22 mouse cellular contexts compared by ENCODE assay signal in genomic region chr2:131286276-131286675, GRCm38 (mm10). TPM values are rescaled to one million over a fixed set of nuclear protein-coding genes. Genes with fewer than 3 reads are reported as not detected.
DNase-seq lines count a peak whose midpoint lies in the region; ATAC-seq and TF ChIP-seq lines count a peak whose summit lies in the region.
"Had no signal": no experiment of that assay in that cellular context is flagged by ENCODE, and none has a peak within 500 bp of the region (broad histone marks: within the 10 kb centered on the region; RNA-seq: fewer than 3 reads in every experiment).

No protein-coding gene starts in this region.

- H3K27ac ChIP-seq in embryonic facial prominence, embryonic 11.5 days (replicated peaks; ENCODE audit: low read depth, low read length): no peak overlapping the region
- H3K27ac ChIP-seq in embryonic facial prominence, embryonic 10.5 days (replicated peaks): no peak overlapping the region
- H3K27ac ChIP-seq in hindbrain, postnatal 0 days: no peak overlapping the region
- H3K27ac ChIP-seq in hindbrain, embryonic 11.5 days (ENCODE audit: low read depth, low read length): no peak overlapping the region
- H3K27ac ChIP-seq in liver, embryonic 14.5 days: no peak overlapping the region
- H3K27ac ChIP-seq in MEL (ENCODE audit: control insufficient read depth, low read depth, low read length): no peak overlapping the region
- H3K27ac ChIP-seq: embryonic facial prominence, embryonic 12.5 days; kidney, embryonic 15.5 days; limb, embryonic 12.5 days; liver, embryonic 15.5 days; neural tube, embryonic 12.5 days had no signal

- no peak for ATAC-seq in embryonic facial prominence, embryonic 11.5 days (replicated peaks; ENCODE audit: insufficient number of reproducible peaks, low FRiP score, low TSS enrichment, low read depth)
- ATAC-seq in hindbrain, postnatal 0 days: no peak
- ATAC-seq in hindbrain, embryonic 11.5 days (ENCODE audit: low FRiP score): no peak
- ATAC-seq in liver, embryonic 14.5 days (ENCODE audit: insufficient read depth): no peak
- no peak for ATAC-seq in granulocyte monocyte progenitor cell, adult 5-6 weeks (replicated peaks; ENCODE audit: poor library complexity, severe bottlenecking)
- ATAC-seq: hindbrain, embryonic 16.5 days had no signal

- H3K9ac ChIP-seq in embryonic facial prominence, embryonic 11.5 days (replicated peaks; ENCODE audit: low read length): no peak overlapping the region
- no peak overlapping the region for H3K9ac ChIP-seq in hindbrain, postnatal 0 days (replicated peaks; ENCODE audit: low read length)
- no peak overlapping the region for H3K9ac ChIP-seq in hindbrain, embryonic 11.5 days (ENCODE audit: low read depth, low read length)
- H3K9ac ChIP-seq in liver, embryonic 14.5 days (replicated peaks): no peak overlapping the region
- H3K9ac ChIP-seq in MEL (ENCODE audit: control insufficient read depth, low read depth, low read length, poor library complexity, severe bottlenecking): no peak overlapping the region
- H3K9ac ChIP-seq: embryonic facial prominence, embryonic 12.5 days; kidney, embryonic 15.5 days; limb, embryonic 12.5 days; liver, embryonic 15.5 days; neural tube, embryonic 12.5 days had no signal

- TF ChIP-seq POLR2A in MEL (IDR thresholded peaks at IDR 0.05; ENCODE audit: control insufficient read depth in 1 of 2, insufficient read depth in 1 of 2, low read depth in 1 of 2, low read length in 2 of 2, poor library complexity in 1 of 2): no peak

- DNase-seq in embryonic facial prominence, embryonic 11.5 days (ENCODE audit: low spot score): peak; percentile 6
- no peak for DNase-seq in embryonic facial prominence, embryonic 10.5 days (ENCODE audit: low spot score)
- no peak for DNase-seq in hindbrain, postnatal 0 days (ENCODE audit: low spot score)
- no peak for DNase-seq in hindbrain, embryonic 11.5 days (ENCODE audit: low spot score)
- no peak for DNase-seq in liver, embryonic 14.5 days (ENCODE audit: low read depth in 3 of 3, low spot score in 3 of 3)
- DNase-seq in liver: no peak
- DNase-seq in MEL (ENCODE audit: low read depth, low spot score): no peak
- DNase-seq: adrenal gland, adult 8-10 months; cerebellum, adult 11-12 months; heart, postnatal 4 days; kidney, adult 11 months; lung, postnatal 10 days; midbrain, embryonic 14.5 days; right cerebral cortex, postnatal 14 days had no signal

- WGBS in embryonic facial prominence, embryonic 11.5 days: 85% methylated on average over 1 of the region's 1 CpGs
- 95% methylated on average over 1 of the region's 1 CpGs for WGBS in embryonic facial prominence, embryonic 10.5 days
- WGBS in hindbrain, postnatal 0 days: 89% methylated on average over 1 of the region's 1 CpGs
- 94% methylated on average over 1 of the region's 1 CpGs for WGBS in hindbrain, embryonic 11.5 days
- 77% methylated on average over 1 of the region's 1 CpGs for WGBS in liver, embryonic 14.5 days (ENCODE audit: insufficient replicate concordance)

- no peak overlapping the region for H3K4me2 ChIP-seq in embryonic facial prominence, embryonic 11.5 days (ENCODE audit: low read depth, low read length)
- no peak overlapping the region for H3K4me2 ChIP-seq in hindbrain, postnatal 0 days (ENCODE audit: low read depth, low read length)
- H3K4me2 ChIP-seq in hindbrain, embryonic 11.5 days (replicated peaks; ENCODE audit: low read depth, low read length): no peak overlapping the region
- no peak overlapping the region for H3K4me2 ChIP-seq in liver, embryonic 14.5 days (ENCODE audit: low read depth)
- H3K4me2 ChIP-seq: embryonic facial prominence, embryonic 12.5 days; kidney, embryonic 15.5 days; limb, embryonic 12.5 days; liver, embryonic 15.5 days; neural tube, embryonic 12.5 days had no signal

- H3K79me2 ChIP-seq in MEL (ENCODE audit: control insufficient read depth, insufficient read depth, low read length, poor library complexity): no peaks in the 10 kb centered on the region

- no peak for TF ChIP-seq EP300 in liver, embryonic 14.5 days (IDR thresholded peaks at IDR 0.05; ENCODE audit: low read depth)
- TF ChIP-seq EP300 in MEL (IDR thresholded peaks at IDR 0.05; ENCODE audit: low read depth in 1 of 2, low read length in 2 of 2): no peak

- H3K4me3 ChIP-seq in embryonic facial prominence, embryonic 11.5 days (ENCODE audit: low read depth, low read length): no peak overlapping the region
- no peak overlapping the region for H3K4me3 ChIP-seq in embryonic facial prominence, embryonic 10.5 days
- no peak overlapping the region for H3K4me3 ChIP-seq in hindbrain, postnatal 0 days (ENCODE audit: low read length)
- no peak overlapping the region for H3K4me3 ChIP-seq in hindbrain, embryonic 11.5 days (ENCODE audit: low read depth, low read length)
- no peak overlapping the region for H3K4me3 ChIP-seq in liver, embryonic 14.5 days (ENCODE audit: insufficient read depth in 1 of 2, low read depth in 2 of 2, low read length in 2 of 2)
- H3K4me3 ChIP-seq in MEL (ENCODE audit: control insufficient read depth in 1 of 2, insufficient read depth in 1 of 2, low read depth in 2 of 2, low read length in 2 of 2): no peak overlapping the region
- H3K4me3 ChIP-seq: embryonic facial prominence, embryonic 12.5 days; kidney, embryonic 15.5 days; limb, embryonic 12.5 days; liver, embryonic 15.5 days; megakaryocyte, embryonic 14.5 days; neural tube, embryonic 12.5 days had no signal

- H3K27me3 ChIP-seq in embryonic facial prominence, embryonic 11.5 days (ENCODE audit: control insufficient read depth, insufficient read depth, low read length): no peaks in the 10 kb centered on the region
- H3K27me3 ChIP-seq in embryonic facial prominence, embryonic 10.5 days (replicated peaks; ENCODE audit: low read depth, poor library complexity, severe bottlenecking): no peaks in the 10 kb centered on the region
- H3K27me3 ChIP-seq in hindbrain, postnatal 0 days (ENCODE audit: insufficient read depth, low read length): no peaks in the 10 kb centered on the region
- H3K27me3 ChIP-seq in hindbrain, embryonic 11.5 days (ENCODE audit: control insufficient read depth, insufficient read depth, low read length): no peaks in the 10 kb centered on the region
- no peaks in the 10 kb centered on the region for H3K27me3 ChIP-seq in liver, embryonic 14.5 days (ENCODE audit: control insufficient read depth, insufficient read depth, low read length)
- no peaks in the 10 kb centered on the region for H3K27me3 ChIP-seq in MEL (ENCODE audit: control insufficient read depth in 1 of 2, insufficient read depth in 2 of 2, low read length in 2 of 2)
- H3K27me3 ChIP-seq: embryonic facial prominence, embryonic 12.5 days; kidney, embryonic 15.5 days; limb, embryonic 12.5 days; liver, embryonic 15.5 days; megakaryocyte, embryonic 14.5 days; neural tube, embryonic 12.5 days had no signal

- no peaks in the 10 kb centered on the region for H3K9me3 ChIP-seq in embryonic facial prominence, embryonic 11.5 days (replicated peaks; ENCODE audit: control insufficient read depth, low read length)
- no peaks in the 10 kb centered on the region for H3K9me3 ChIP-seq in embryonic facial prominence, embryonic 10.5 days
- no peaks in the 10 kb centered on the region for H3K9me3 ChIP-seq in hindbrain, postnatal 0 days (ENCODE audit: low read length)
- H3K9me3 ChIP-seq in hindbrain, embryonic 11.5 days (ENCODE audit: control insufficient read depth, low read length): no peaks in the 10 kb centered on the region
- no peaks in the 10 kb centered on the region for H3K9me3 ChIP-seq in liver, embryonic 14.5 days (ENCODE audit: control insufficient read depth, low read length)
- no peaks in the 10 kb centered on the region for H3K9me3 ChIP-seq in MEL (replicated peaks; ENCODE audit: insufficient read depth, low read length)
- H3K9me3 ChIP-seq: embryonic facial prominence, embryonic 12.5 days; kidney, embryonic 15.5 days; limb, embryonic 12.5 days; liver, embryonic 15.5 days; megakaryocyte, embryonic 14.5 days; neural tube, embryonic 12.5 days had no signal

- peak; percentile 49 for TF ChIP-seq CTCF in hindbrain, postnatal 0 days (IDR thresholded peaks at IDR 0.05; ENCODE audit: low read depth)
- TF ChIP-seq CTCF in liver, embryonic 14.5 days (IDR thresholded peaks at IDR 0.05; ENCODE audit: low read depth): peak; percentile 15; the same call in 1 of the 2 replicates
- TF ChIP-seq CTCF in MEL (IDR thresholded peaks at IDR 0.05 in 2 of 3, conservative IDR thresholded peaks at IDR 0.05 in 1 of 3; ENCODE audit: control insufficient read depth in 1 of 3, insufficient read depth in 1 of 3, low read depth in 2 of 3, low read length in 3 of 3, poor library complexity in 1 of 3, severe bottlenecking in 1 of 3): peak in 1 of 3 experiments; percentile 32; a peak in 1 of 6 replicates

- peak; percentile 12 for TF ChIP-seq RAD21 in MEL (IDR thresholded peaks at IDR 0.05; ENCODE audit: low read depth, low read length)

- H3K4me1 ChIP-seq in embryonic facial prominence, embryonic 11.5 days (ENCODE audit: control insufficient read depth, insufficient read depth, low read length): no peaks in the 10 kb centered on the region
- no peaks in the 10 kb centered on the region for H3K4me1 ChIP-seq in embryonic facial prominence, embryonic 10.5 days
- no peaks in the 10 kb centered on the region for H3K4me1 ChIP-seq in hindbrain, postnatal 0 days (ENCODE audit: insufficient read depth, low read length)
- H3K4me1 ChIP-seq in hindbrain, embryonic 11.5 days (replicated peaks; ENCODE audit: control insufficient read depth, insufficient read depth, low read length): no peaks in the 10 kb centered on the region
- H3K4me1 ChIP-seq in liver, embryonic 14.5 days (replicated peaks; ENCODE audit: control insufficient read depth in 2 of 2, insufficient read depth in 2 of 2, low read length in 1 of 2): no peaks in the 10 kb centered on the region
- no peaks in the 10 kb centered on the region for H3K4me1 ChIP-seq in MEL (ENCODE audit: control insufficient read depth in 1 of 2, insufficient read depth in 2 of 2, low read length in 2 of 2)
- H3K4me1 ChIP-seq: embryonic facial prominence, embryonic 12.5 days; kidney, embryonic 15.5 days; limb, embryonic 12.5 days; neural tube, embryonic 12.5 days had no signal

- H3K36me3 ChIP-seq in embryonic facial prominence, embryonic 11.5 days (replicated peaks; ENCODE audit: control insufficient read depth, insufficient read depth, low read depth, low read length): peaks cover 8% of the 10 kb centered on the region; the same call in 1 of the 2 replicates
- H3K36me3 ChIP-seq in embryonic facial prominence, embryonic 10.5 days (replicated peaks): peaks cover 92% of the 10 kb centered on the region
- H3K36me3 ChIP-seq in hindbrain, postnatal 0 days (ENCODE audit: insufficient read depth, low read length): peaks cover 19% of the 10 kb centered on the region; the same call in 1 of the 2 replicates
- H3K36me3 ChIP-seq in hindbrain, embryonic 11.5 days (ENCODE audit: control insufficient read depth, insufficient read depth, low read length): peaks cover 9% of the 10 kb centered on the region
- H3K36me3 ChIP-seq in liver, embryonic 14.5 days (replicated peaks; ENCODE audit: control insufficient read depth, insufficient read depth, low read depth): peaks cover 55% of the 10 kb centered on the region
- H3K36me3 ChIP-seq in MEL (ENCODE audit: control insufficient read depth in 1 of 2, insufficient read depth in 2 of 2, low read length in 2 of 2): peaks cover 0 to 22% of the 10 kb centered on the region in 2 experiments; a peak in 2 of 4 replicates

RNA-seq across cellular contexts. Expression of gene Pank2, which starts 24.0 kb away (rescaled TPM):
- polyA plus RNA-seq in embryonic facial prominence, embryonic 11.5 days (2014; fragmentation: Nextera tagmentation; extraction: Ambion mirVana): 60.6 and 68.0 TPM in 2 replicates
- polyA plus RNA-seq in embryonic facial prominence, embryonic 10.5 days (2016; fragmentation: Nextera tagmentation; extraction: Ambion mirVana): 44.2 and 44.6 TPM in 2 replicates
- 33.6 and 35.2 TPM in 2 replicates for total RNA-seq in hindbrain, postnatal 0 days (2014; rRNA removed)
- 24.9 and 26.5 TPM in 2 replicates for polyA plus RNA-seq in hindbrain, postnatal 0 days (2015; fragmentation: Nextera tagmentation; extraction: Ambion mirVana)
- polyA plus RNA-seq in hindbrain, embryonic 11.5 days (2014; fragmentation: Nextera tagmentation; extraction: Ambion mirVana): 49.6 and 58.0 TPM in 2 replicates
- 9.5 and 14.3 TPM in 2 replicates for polyA plus RNA-seq in liver, embryonic 14.5 days (2012; rRNA removed)
- polyA plus RNA-seq in liver, embryonic 14.5 days (2014; fragmentation: Nextera tagmentation; extraction: Ambion mirVana): 24.3 and 26.9 TPM in 2 replicates
- 34.9 and 36.0 TPM in 2 replicates for total RNA-seq in MEL (2012; rRNA removed)
- polyA plus RNA-seq in MEL (2012; ENCODE audit: insufficient read depth in 1 of 2, insufficient read length in 2 of 2, low read depth in 1 of 2, low replicate concordance in 2 of 2, missing spikeins in 1 of 2): 100 to 1,000 TPM in 1 of 2 experiments, 10 to 100 TPM in 1; 71.8 to 275 TPM
- total RNA-seq in granulocyte monocyte progenitor cell, adult 5-6 weeks (2014; fragmentation: Nextera tagmentation): 34.6 and 48.4 TPM in 2 replicates
- total RNA-seq in granulocyte monocyte progenitor cell, adult 5-6 weeks (2017): 39.3 and 41.8 TPM in 2 replicates

RNA-seq across cellular contexts. Expression of gene Mavs, which starts 52.4 kb away (rescaled TPM):
- 13.3 and 14.3 TPM in 2 replicates for polyA plus RNA-seq in embryonic facial prominence, embryonic 11.5 days (2014; fragmentation: Nextera tagmentation; extraction: Ambion mirVana)
- polyA plus RNA-seq in embryonic facial prominence, embryonic 10.5 days (2016; fragmentation: Nextera tagmentation; extraction: Ambion mirVana): 19.4 and 20.4 TPM in 2 replicates
- 11.3 and 17.4 TPM in 2 replicates for total RNA-seq in hindbrain, postnatal 0 days (2014; rRNA removed)
- 6.1 and 6.7 TPM in 2 replicates for polyA plus RNA-seq in hindbrain, postnatal 0 days (2015; fragmentation: Nextera tagmentation; extraction: Ambion mirVana)
- 8.7 and 10.7 TPM in 2 replicates for polyA plus RNA-seq in hindbrain, embryonic 11.5 days (2014; fragmentation: Nextera tagmentation; extraction: Ambion mirVana)
- 25.9 and 31.5 TPM in 2 replicates for polyA plus RNA-seq in liver, embryonic 14.5 days (2012; rRNA removed)
- 25.9 and 27.4 TPM in 2 replicates for polyA plus RNA-seq in liver, embryonic 14.5 days (2014; fragmentation: Nextera tagmentation; extraction: Ambion mirVana)
- total RNA-seq in MEL (2012; rRNA removed): 21.2 and 21.3 TPM in 2 replicates
- 10 to 100 TPM in 1 of 2 experiments, not detected in 1; 32.1 TPM for polyA plus RNA-seq in MEL (2012; ENCODE audit: insufficient read depth in 1 of 2, insufficient read length in 2 of 2, low read depth in 1 of 2, low replicate concordance in 2 of 2, missing spikeins in 1 of 2)
- 26.2 and 26.6 TPM in 2 replicates for total RNA-seq in granulocyte monocyte progenitor cell, adult 5-6 weeks (2014; fragmentation: Nextera tagmentation)
- total RNA-seq in granulocyte monocyte progenitor cell, adult 5-6 weeks (2017): 11.3 and 11.8 TPM in 2 replicates
